Mouse (Mus musculus): Measurements from ENCODE around the gene Bach2. TPM values are rescaled to one million over a fixed set of nuclear protein-coding genes. Genes with fewer than 3 reads are reported as not detected.
A peak's percentile ranks its signal among the peaks of the same experiment; 100 is the strongest.

The Bach2 gene
- 3.8 and 7.5 TPM in 2 replicates for polyA plus RNA-seq (2012; rRNA removed)

DNA sequence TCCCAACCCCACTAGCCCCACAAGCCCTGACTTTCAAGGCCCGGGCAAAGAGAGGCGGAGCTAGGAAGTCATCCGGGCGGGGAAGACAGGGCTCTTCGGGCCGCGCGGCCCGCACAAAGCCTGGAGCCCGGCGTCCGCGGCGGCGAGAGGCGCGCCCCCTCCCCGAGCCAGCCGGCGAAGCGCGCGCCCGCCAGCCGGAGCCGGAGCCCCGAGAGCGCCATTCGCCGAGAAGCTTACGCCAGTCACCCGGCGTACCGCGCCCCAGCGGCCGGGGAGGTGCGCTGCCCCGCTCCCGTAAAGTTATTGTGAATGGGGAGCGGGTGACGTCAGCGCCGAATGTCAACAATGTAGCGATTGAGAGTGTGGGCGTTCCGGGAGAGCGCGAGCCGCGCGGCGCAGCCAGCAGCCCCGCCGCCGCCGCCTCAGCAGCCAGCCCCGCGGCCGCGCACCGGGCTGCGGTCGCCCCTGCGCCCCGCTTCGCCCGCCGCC, at the start of gene Bach2:
TSS of gene Bach2 (plus strand) at position 439 of the 489 bp plus-strand sequence.
- Histone ChIP-seq H3K4me1 (ENCODE audit: control insufficient read depth, insufficient read depth, low read length) (peaks cover 8% of the 10 kb centered on the region), H3K4me3 (replicated peaks; ENCODE audit: extremely low read depth, low read depth, low read length) (peak within 1 kb of the TSS; percentile 85)
- WGBS = under 1% methylated on average over 54 of the region's 69 CpGs
- peak; percentile 90 for DNase-seq
- no peak for TF ChIP-seq POLR2A (IDR thresholded peaks at IDR 0.05; ENCODE audit: borderline replicate concordance, extremely low read depth, low read depth, low read length)
- no peak for TF ChIP-seq CTCF (IDR thresholded peaks at IDR 0.05; ENCODE audit: insufficient read depth, low read length)

DNA sequence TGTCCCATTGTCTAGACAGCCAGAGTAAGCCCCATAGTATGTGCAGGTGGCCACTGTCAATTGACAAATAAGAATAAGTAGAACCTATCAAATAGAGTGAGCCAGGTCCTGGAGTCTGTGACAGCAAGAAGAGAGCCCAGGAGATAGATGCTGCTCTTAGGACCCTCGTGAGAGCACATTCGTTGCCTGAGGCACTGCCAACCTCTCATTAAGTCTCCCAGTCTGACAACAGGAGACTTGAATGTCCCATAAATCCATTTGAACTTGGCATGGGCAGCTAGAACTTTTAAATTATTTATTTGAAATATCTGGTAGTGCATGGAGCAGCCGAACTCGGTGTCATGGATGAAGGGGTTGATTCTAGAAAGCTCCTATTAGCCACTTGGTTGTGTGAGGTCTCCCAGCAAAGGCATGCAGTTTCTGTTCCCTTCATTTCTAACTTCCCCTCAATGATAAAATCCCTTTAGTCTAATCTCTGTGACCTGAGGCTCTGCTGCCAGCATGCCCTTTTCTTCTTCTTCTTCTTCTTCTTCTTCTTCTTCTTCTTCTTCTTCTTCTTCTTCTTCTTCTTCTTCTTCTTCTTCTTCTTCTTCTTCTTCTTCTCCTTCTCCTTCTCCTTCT, 49.1 kb upstream of the Bach2 start:
- DNase-seq = no peak
- TF ChIP-seq POLR2A (IDR thresholded peaks at IDR 0.05; ENCODE audit: borderline replicate concordance, extremely low read depth, low read depth, low read length) (no peak), CTCF (IDR thresholded peaks at IDR 0.05; ENCODE audit: insufficient read depth, low read length) (no peak)
- no peaks in the 10 kb centered on the region for H3K4me1 ChIP-seq (ENCODE audit: control insufficient read depth, insufficient read depth, low read length)
- H3K4me3 ChIP-seq (replicated peaks; ENCODE audit: extremely low read depth, low read depth, low read length) = no peak overlapping the region
- 78% methylated on average over 4 of the region's 4 CpGs for WGBS

DNA sequence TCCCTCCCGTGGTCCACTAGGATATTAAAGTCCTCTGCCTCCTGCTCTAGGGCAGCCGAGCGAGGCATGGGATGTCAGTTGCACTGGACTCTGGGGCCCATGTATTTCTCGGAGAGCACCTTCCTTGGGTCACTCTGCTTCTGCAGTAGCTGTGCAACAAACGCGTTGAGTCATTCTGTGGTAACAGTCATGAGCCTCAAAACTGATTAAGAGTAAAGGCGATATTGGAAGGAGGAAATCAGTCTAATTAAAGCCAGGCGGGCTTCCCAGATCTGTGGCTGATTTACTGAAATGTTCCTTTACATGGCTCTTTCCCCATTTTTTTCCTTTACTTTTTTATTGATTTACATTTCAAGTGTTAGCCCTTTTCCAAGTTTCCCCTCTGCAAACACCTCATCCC, 48.1 kb upstream of the Bach2 start:
- TF ChIP-seq CTCF (IDR thresholded peaks at IDR 0.05; ENCODE audit: insufficient read depth, low read length) (no peak), POLR2A (IDR thresholded peaks at IDR 0.05; ENCODE audit: borderline replicate concordance, extremely low read depth, low read depth, low read length) (no peak)
- H3K4me1 ChIP-seq (ENCODE audit: control insufficient read depth, insufficient read depth, low read length) = no peaks in the 10 kb centered on the region
- H3K4me3 ChIP-seq (replicated peaks; ENCODE audit: extremely low read depth, low read depth, low read length) = no peak overlapping the region
- DNase-seq = no peak
- WGBS = 84% methylated on average over 8 of the region's 8 CpGs

DNA sequence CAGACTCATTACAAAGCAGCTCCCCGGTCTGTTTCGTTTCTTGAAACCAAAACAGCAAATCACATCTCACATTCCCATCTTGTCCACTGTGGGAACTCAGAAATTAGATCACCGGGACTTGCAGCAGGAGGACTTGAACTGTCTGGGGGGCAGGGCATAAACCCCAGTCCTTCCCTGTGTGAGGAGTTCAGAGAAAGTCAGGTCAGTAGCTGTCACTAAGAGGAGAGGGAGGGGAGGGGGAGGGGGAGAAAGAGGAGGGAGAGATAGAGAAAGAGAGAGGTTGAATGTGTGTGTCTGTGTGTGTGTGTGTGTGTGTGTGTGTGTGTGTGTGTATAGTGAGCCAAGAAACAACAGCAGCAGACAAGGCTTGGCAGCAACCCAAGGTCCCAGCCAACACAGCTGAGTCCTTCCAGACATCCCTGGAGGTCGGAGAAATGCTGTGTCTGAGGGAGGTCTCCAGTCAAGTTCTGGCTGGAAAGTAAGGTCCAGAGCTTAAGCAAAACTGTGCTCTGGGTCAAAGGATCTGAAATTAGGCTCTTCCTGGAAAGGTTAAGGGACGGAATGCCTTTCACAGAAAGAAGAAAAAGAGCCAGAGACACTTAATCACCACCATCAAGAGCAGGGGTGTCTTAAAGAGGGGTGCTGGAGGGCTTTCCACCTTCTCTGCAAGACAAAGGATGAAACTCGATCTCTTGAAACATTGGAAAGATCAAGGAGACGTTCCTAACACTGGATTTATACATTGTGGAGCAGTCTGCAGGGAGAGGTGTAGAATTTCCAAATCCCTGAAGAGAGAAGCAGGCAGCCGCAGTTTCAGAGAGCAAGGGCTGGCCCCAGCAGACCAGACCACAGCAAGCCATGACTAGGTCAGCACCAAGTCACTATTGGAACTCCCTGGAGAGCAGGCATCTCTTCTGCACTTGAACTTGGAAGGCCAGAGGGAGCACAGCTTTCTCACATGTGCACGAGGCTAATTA, 42.4 kb upstream of the Bach2 start:
- H3K4me1 ChIP-seq (ENCODE audit: control insufficient read depth, insufficient read depth, low read length) = no peaks in the 10 kb centered on the region
- DNase-seq = no peak
- no peak overlapping the region for H3K4me3 ChIP-seq (replicated peaks; ENCODE audit: extremely low read depth, low read depth, low read length)
- WGBS = 36% methylated on average over 9 of the region's 9 CpGs
- TF ChIP-seq CTCF (IDR thresholded peaks at IDR 0.05; ENCODE audit: insufficient read depth, low read length) (no peak), POLR2A (IDR thresholded peaks at IDR 0.05; ENCODE audit: borderline replicate concordance, extremely low read depth, low read depth, low read length) (no peak)

DNA sequence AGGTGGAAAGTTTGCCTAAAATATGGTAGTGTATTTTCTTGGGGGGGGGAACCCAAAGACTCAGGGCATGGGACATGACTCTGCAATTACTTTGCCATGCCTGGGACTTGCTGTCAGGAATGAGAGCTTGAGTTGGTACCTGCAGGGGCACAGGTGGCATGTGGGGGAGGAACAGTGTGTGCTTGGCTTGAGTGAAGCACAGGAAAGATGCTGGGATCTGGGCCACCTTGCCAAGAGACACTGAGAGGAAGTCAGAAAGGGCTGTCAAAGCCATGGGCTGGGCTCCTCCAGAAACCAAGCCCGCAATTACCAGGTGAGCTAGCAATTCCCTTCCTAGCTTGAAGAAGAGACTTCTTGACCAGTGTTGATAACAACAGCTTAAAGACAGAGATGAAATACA, 40.6 kb upstream of the Bach2 start:
- Histone ChIP-seq H3K4me1 (ENCODE audit: control insufficient read depth, insufficient read depth, low read length) (peaks cover 3% of the 10 kb centered on the region), H3K4me3 (replicated peaks; ENCODE audit: extremely low read depth, low read depth, low read length) (no peak overlapping the region)
- 86% methylated on average over 1 of the region's 1 CpGs for WGBS
- no peak for DNase-seq
- TF ChIP-seq POLR2A (IDR thresholded peaks at IDR 0.05; ENCODE audit: borderline replicate concordance, extremely low read depth, low read depth, low read length) (no peak), CTCF (IDR thresholded peaks at IDR 0.05; ENCODE audit: insufficient read depth, low read length) (no peak)

DNA sequence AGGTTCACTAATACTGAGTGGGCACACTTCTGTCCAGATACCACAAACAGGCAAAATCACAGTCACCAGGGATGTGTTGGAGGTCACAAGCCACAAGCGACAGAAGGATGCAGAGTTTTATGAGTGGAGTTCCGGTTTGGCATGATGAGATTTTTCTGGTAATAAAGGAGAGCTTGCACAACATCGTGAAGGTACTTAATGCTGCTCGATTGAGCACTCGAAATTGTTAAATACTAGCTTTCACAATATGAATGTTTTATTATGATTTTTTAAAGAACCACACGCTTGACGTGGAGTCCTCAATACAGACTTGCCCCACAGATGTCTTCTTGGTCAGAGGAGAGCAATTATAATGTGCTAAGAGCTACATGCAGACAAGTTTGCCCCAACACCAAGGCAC, 40.0 kb upstream of the Bach2 start:
- WGBS = 71% methylated on average over 7 of the region's 7 CpGs

DNA sequence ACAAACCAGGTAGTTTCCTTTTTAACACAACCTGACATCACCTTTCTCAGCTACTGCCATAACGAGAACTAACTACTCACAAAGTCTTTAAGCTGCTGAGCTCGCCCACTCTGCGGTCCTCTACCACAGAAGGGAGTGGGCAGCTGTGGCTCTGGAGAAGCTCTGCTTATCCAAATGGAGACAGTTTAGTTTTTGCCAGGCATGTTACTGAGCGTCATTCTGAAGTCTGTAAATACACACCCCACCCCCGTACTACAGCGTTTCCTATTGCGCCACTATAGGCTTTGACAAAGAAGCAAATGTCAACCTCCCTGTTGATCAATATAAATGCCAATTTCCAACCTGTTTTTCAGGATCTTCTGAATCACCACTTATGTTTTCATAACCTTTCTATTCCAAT, 39.4 kb upstream of the Bach2 start:
- peaks cover 3% of the 10 kb centered on the region for H3K4me1 ChIP-seq (ENCODE audit: control insufficient read depth, insufficient read depth, low read length)
- no peak overlapping the region for H3K4me3 ChIP-seq (replicated peaks; ENCODE audit: extremely low read depth, low read depth, low read length)
- 71% methylated on average over 7 of the region's 7 CpGs for WGBS
- no peak for TF ChIP-seq CTCF (IDR thresholded peaks at IDR 0.05; ENCODE audit: insufficient read depth, low read length)
- TF ChIP-seq POLR2A (IDR thresholded peaks at IDR 0.05; ENCODE audit: borderline replicate concordance, extremely low read depth, low read depth, low read length) = no peak
- no peak for DNase-seq

More for the DNA sequence above, 40.0 kb upstream of the Bach2 start:
- no peak for DNase-seq
- no peak for TF ChIP-seq POLR2A (IDR thresholded peaks at IDR 0.05; ENCODE audit: borderline replicate concordance, extremely low read depth, low read depth, low read length)
- Histone ChIP-seq H3K4me3 (replicated peaks; ENCODE audit: extremely low read depth, low read depth, low read length) (no peak overlapping the region), H3K4me1 (ENCODE audit: control insufficient read depth, insufficient read depth, low read length) (peaks cover 3% of the 10 kb centered on the region)

DNA sequence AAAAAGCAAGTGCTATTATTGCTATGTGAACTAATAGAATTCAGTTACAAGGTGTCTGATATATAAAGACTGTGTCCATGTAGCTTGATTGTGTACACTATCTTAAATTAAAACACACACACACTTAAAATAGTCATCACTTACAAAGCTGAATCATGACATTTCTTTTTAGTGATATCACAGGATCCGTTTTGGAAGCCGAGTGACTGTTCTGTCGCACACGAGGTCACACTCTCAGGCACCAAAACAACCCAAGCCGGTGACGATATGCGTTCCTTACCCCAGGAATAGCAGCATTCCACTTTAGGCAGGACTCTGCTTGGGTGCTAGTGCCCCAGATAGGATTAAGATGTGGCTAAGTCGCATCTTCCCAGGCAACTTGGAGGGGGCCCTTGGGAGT, 37.5 kb upstream of the Bach2 start:
- DNase-seq = no peak
- peaks cover 3% of the 10 kb centered on the region for H3K4me1 ChIP-seq (ENCODE audit: control insufficient read depth, insufficient read depth, low read length)
- 89% methylated on average over 8 of the region's 8 CpGs for WGBS
- no peak for TF ChIP-seq POLR2A (IDR thresholded peaks at IDR 0.05; ENCODE audit: borderline replicate concordance, extremely low read depth, low read depth, low read length)
- no peak for TF ChIP-seq CTCF (IDR thresholded peaks at IDR 0.05; ENCODE audit: insufficient read depth, low read length)
- H3K4me3 ChIP-seq (replicated peaks; ENCODE audit: extremely low read depth, low read depth, low read length) = no peak overlapping the region

DNA sequence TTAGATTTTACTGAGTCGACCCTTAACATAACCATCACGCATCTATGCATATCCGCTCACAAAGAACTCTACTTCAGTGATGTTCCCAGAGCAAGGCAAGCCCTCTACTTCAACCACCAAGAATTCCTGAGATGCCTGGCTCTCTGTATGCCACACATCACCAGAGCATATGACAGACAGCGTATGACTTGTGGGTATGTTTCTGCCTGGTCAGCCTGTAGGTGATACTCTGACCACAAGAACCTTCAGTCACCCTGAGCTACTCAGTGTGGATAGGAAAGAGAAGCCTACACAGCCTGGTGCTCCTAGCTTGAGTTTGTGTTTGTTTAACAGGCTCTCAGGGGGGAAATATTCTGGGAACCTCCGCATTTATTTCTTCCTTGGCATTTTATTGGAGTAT, 36.2 kb upstream of the Bach2 start:
- no peak for DNase-seq
- TF ChIP-seq CTCF (IDR thresholded peaks at IDR 0.05; ENCODE audit: insufficient read depth, low read length) (no peak), POLR2A (IDR thresholded peaks at IDR 0.05; ENCODE audit: borderline replicate concordance, extremely low read depth, low read depth, low read length) (no peak)
- WGBS = 82% methylated on average over 5 of the region's 5 CpGs
- H3K4me1 ChIP-seq (ENCODE audit: control insufficient read depth, insufficient read depth, low read length) = peaks cover 3% of the 10 kb centered on the region
- H3K4me3 ChIP-seq (replicated peaks; ENCODE audit: extremely low read depth, low read depth, low read length) = no peak overlapping the region
